Mouse (Mus musculus): Measurements from ENCODE around the gene Rhobtb3.

DNA sequence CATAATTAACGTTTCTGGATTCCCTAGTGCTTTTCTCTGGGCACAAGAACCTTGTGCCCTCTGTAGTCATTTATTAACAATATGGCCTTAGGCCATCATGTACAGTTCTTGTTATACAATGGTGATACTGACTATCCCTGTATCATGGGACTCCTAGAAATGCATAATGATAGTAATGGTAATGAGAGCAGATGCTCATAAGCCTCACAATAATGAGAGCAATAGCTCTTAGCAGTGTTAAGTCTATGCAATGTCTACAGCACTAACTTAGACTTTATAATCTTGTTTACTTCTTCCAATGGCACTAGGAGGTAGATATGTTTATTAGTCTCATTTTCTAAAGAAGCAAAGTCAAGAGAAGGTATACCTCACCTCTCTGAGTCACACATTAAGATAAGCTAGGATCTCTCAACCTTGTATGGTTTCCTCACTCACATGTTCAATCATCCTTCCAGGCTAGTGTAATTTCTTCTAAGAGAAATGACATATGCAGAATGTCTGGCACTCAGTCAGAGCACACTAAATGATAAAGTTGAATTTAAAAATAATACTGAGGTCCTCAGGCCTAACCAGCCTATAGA, 84.4 kb downstream of the Rhobtb3 start:
- TF ChIP-seq CTCF (IDR thresholded peaks at IDR 0.05; ENCODE audit: low read depth, low read length) (no peak), POLR2A (IDR thresholded peaks at IDR 0.05; ENCODE audit: extremely low read depth, insufficient read depth, low read length) (no peak)
